Mouse (Mus musculus) C2C12 (cell line): Measurements from ENCODE around the gene 1700030J22Rik.

ENCODE experiments used
- CTCF ChIP-seq: IDR thresholded peaks from one replicate; pipeline ENCODE4 v1.5.1; 2011; ENCODE audit not compliant: control insufficient read depth, insufficient read depth, insufficient read length
- MAX ChIP-seq: IDR thresholded peaks from one replicate; pipeline ENCODE4 v1.6.1; 2011; ENCODE audit warnings: mild to moderate bottlenecking, control low read depth
- USF1 ChIP-seq: IDR thresholded peaks from one replicate; pipeline ENCODE4 v1.6.1; 2011; ENCODE audit warnings: low read depth, mild to moderate bottlenecking, control low read depth, moderate library complexity

DNA sequence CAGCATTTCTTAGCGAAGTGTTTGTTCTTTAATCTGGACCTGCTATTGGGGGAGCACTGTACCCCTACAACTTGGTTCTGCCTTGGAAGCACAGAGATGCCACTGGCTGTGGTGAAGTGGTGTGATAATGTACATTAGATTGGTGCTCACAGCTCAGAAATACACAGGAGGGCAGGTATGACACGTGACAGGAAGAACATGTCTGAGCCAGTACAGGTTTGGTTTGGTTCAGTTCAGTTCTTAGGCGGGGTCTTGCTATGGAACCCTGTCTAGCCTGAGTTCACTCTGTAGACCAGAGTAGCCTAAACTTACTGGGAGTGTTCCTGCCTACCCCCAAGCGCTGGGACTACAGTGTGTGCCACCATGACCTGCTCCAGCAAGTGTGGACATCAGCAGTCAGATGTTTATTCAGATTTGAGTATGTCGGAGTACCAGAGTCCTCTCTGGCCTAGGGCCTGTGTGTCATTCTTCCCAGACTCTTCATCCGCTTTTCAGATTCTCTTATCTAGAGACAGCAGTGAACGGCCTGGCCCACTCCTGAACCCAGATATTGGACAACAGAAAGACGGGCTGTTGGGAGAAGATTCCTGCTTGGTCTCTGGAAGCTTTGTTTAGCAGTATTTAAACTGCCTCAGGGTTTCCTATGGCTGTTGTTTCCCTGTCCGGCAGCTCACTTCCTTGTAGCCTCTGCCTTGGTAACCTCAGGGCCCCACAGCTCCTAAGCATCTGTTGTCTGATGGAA is 33.4 kb downstream of the 1700030J22Rik start:
- no peak for TF ChIP-seq CTCF
- no peak for TF ChIP-seq MAX
- no peak for TF ChIP-seq USF1
